Mouse (Mus musculus) cerebellum, adult 11-12 months (tissue): ENCODE measurements around the gene Ugt1a7c.

Source experiments
- DNase-seq: peaks from one replicate; pipeline ENCODE4 v3.0.0; 2022

Gene Ugt1a7c

DNA sequence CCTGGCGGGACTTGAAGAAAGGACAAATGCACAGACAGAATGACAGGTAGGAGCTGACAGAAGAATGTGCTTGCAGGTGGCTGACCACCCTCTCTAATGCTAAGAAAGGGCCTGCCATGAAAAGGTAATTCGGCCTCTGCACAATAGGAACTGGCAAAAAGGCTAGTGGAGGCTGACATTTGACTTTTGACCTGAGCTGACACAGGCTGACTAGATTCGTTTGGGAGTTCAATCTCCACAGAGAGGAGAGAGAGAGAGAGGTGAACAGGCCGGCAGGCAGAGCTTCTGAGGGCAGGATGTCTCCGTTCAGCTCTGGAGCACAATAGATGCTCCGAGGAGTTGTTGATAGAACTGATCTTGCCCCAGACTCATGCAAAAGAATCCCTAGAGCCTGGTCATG is 151.5 kb downstream of the Ugt1a7c start:
- DNase-seq: no peak

DNA sequence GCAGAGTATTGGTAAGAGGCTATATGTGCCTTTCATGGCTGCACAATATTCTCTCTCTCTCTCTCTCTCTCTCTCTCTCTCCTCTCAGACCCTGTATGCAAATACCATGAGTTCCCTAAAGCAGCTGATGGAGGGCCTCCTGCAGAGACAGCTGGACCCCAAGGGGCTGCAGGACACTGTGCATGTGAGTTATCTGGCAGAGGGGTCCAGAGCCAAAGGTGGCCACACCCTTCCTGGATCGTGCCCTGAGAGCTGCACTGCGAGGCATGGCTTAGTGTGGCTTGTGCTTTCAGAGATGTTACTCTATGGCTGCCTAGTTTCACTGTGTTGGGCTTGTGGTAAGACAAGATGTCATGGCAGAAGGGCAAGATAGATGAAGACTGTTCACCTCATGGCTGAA is 152.8 kb downstream of the Ugt1a7c start:
- no peak for DNase-seq

DNA sequence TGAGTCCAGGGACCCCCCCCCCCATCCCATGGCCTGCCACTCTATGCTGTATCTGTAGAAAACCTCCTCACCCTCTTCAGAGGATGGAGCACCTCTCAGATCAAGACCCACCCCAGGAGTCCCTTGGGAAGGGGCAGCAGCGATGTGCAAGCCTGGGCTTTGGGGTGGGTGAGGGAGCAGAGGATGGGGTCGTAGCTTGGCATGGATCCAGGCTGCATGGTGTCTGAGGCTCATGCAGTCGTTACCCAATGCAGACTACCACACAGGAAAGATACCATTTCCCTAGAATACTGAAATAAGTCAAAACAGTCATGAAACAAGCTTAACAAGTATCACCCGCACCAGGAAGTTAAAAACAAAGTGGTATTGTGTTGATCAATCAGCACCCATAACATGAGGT is 153.8 kb downstream of the Ugt1a7c start:
- DNase-seq: no peak

DNA sequence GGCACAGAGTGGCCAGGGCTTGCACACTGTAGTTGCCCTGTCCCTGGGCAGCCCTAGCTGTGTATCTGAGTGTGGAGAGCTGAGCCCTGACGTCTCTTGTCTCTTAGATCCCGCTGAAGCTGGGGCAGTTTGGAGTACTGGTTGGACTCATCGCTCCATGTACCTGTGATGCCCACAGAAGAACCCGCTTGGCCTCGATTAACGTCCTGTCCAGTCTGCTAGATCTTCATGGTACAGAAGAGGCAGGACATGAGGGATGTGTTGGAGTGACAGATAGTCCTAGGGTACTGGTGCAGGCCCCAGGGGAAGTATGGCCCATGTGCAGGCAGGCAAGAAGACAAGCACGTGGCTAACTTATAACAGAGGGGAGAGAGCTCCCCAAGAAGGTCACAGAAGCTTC is 154.7 kb downstream of the Ugt1a7c start:
- DNase-seq: no peak

DNA sequence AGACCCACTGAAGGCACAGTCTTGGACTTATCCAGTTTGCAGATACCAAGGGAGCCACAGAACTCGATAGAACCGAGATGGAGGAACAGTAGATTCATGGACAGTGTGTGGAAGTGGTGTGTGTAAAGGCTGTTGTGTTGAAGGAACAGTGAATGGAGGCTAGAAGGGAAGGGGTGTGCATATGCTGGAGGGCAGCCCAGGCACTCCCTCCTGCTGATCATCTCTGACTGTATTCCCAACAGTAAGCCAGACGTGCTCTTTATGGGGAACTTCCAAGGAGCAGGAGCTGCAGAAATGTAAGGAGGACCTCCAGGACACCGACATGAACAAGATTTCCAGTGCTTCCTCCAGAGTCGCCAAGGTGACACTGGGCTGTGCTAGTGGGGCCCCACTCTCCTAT is 155.2 kb downstream of the Ugt1a7c start:
- no peak for DNase-seq

DNA sequence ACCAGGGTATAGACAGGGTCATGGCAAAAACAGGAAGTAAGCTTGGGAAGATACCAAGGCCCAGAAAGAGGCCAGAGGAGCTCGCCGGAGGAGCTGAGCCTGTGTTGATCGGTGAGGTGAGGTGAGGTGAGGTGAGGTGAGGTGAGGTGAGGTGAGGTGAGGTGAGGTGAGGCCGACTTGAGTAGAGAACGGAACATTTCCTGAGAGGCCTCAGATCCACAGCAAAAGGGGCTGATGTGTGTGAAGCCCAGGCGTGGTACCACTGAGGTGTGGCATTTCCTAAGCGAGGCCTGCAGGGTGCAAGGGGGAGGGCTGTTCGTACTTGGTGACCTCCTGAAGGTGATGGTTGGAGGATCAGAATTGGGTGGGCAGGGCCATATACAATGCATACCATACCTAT is 158.2 kb downstream of the Ugt1a7c start:
- no peak for DNase-seq

DNA sequence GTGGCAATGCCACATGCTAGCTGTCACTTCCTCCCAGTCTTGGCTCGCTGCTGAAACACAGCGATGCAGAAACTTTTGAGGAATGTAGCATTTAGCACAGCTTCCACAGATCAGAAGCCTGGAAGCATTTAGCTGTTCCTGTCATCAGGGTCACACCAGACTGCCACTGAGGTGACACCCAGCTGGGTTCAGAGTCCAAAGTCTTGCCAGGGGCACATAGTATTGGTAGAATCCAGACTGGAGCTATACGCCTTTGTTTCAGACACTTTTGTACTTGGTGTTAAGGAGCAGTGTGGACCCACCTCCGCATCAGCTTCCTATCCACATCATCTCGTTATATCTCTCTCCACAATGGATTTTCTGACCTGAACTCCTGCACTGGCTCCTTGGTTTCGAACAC is 158.7 kb downstream of the Ugt1a7c start:
- no peak for DNase-seq

DNA sequence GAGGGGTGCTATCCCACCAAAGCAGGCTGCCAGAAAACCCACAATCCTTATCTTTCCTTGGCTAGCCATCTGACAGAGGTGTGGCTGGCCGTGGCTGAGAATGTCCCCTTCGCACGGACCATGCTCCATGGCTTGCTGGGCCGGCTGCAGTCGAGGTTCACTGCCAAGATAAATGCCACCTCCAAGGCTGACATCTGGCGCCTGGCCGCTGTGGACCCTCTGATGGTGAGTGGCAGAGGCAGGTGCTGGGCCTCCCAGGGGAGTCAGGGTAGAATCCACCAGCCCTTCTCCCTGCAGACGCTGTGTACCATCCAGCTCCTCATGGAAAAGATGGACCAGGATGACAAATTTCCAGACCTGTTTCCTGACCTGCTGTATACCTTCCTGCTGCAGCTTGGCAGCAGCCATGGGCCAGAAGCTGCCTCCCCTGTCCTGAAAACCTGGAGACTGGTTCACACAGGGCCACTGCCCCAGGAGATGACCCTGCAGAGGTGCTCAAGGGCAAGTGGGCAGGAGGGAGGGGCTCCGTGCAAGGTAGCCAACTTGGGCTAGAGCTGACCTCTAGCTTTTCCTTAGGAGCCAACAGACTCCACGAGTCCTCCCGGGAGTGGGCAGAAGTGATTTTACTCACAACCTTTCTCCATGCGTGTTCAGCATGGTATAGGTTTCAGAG is 160.1 kb downstream of the Ugt1a7c start:
- DNase-seq: no peak

DNA sequence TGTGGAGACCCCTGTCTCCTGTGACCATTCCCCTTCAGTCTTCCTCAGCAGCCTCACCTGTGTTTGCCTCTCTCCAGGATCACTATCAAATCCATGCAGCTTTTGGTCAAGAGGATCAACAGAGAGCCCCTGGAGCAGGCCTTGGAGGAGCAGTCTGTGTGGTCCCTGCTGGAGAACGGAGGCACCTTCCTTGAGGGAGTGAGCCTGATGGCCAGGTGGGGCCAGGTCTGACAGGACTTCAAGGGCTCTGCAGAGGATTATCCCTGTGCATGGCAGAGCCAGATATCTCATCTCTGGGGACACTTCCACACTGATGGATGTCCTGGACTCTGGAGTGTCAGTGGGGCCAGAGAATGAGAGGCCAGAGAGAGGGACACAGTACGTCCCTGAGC is 160.6 kb downstream of the Ugt1a7c start:
- no peak for DNase-seq

DNA sequence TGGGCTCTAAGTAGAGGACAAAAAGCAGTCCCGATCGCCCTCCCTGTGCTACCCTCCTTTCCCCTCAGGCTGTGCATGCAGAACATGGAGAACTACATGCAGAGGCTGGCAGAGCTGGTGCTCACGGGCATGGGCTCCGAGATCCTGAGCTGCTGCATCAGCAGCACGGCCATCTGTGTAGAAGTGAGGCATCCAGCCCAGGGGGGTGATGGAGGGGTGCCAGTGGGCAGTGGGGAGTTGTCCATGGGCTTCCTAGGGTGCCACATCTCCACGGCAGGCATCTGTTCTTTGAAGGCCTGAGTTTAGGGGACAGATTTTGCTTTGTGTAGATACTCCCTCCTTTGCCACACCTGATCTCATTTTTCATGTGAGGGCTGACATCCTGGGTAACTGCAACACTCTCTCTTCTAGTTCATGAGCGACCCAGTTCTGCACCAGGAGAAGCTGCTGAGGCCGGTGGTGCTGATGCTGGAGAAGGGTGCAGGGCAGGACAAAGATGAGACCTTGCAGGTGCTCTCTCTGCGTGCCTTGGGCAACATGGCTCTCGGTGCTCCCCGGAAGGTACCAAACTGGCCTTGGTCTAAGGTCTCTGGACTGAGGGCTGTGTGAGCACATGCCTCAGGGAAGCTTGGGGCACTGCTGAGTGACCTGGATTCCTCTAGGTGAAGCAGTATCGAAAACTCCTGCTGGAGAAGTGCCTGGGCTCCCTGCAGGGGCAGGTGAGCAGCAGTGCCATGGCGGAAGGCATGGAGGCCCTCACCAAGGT is 161.3 kb downstream of the Ugt1a7c start:
- peak; percentile 64 for DNase-seq

DNA sequence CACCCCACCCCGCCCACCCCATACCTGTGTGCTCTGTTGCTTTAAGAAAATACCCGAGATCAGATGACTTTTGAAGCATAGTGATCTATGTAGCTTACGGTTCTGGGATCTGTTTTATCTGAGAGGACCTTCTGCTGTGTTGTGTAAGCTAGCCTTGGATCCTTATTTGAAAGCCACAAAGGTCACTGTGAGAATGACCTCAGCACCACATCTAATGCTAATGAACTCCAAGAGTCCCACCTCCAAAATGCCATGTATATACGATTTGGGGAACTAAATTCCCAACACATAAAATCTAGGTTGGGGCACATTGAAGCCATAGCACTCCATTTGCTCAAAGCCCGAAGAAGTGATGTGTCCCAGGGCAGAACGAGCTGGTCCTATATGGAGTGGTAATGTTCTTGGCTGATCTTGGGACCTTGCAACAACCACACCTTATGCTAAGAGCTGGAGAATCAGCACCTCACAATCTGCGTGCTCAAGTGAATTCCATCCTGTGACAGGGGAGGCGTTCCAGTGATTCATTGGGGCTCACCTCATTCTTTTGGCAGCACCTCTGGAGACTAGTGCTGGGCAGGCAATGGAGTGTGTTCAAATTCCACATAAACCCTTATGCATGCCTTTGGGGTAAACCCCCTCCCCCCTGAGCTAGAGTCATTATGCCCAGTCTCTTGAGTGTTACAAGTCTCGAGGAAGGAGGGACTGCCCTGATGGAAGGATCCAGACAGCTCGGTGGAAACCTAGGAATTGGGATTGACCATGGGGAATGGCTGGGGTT is 162.2 kb downstream of the Ugt1a7c start:
- no peak for DNase-seq

DNA sequence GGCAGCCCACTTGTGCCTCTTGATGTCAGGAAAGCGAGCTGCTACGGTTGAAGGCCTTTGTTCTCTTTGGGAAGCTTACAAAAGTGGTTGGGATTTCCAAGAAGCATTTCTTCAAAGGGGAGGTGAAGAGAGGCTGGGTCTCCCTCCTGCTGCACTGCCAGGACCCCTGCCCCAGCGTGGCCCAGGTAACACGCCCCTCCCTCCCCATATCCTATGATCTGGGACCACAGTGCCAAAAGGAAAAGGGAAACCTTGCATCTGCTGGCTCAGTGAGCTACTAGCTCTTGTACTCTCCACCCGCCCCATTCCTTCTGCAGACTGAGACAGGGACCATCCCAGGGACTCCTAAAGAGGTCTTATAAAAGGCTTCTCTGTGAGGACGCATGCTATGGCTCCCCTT is 162.8 kb downstream of the Ugt1a7c start:
- DNase-seq: no peak

DNA sequence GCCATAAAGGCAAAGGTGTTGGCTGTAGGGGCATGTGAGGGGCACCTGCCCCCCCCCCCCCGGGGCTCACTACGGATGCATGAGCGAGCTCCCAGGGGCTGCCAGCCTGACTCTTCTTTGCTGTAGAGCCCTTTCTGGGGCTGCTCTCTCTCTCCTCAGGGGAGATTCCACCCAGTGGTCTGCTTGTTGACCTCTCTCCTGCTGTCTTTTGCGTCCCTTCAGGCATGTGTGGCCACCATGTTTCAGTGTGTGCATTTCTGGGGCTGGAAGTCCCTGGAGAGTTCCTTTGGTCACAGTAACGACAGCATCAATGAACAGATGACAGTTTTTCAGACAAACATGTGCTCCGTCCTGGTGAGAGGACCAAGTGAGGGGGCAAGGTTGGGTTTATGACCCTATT is 163.5 kb downstream of the Ugt1a7c start:
- DNase-seq: no peak

DNA sequence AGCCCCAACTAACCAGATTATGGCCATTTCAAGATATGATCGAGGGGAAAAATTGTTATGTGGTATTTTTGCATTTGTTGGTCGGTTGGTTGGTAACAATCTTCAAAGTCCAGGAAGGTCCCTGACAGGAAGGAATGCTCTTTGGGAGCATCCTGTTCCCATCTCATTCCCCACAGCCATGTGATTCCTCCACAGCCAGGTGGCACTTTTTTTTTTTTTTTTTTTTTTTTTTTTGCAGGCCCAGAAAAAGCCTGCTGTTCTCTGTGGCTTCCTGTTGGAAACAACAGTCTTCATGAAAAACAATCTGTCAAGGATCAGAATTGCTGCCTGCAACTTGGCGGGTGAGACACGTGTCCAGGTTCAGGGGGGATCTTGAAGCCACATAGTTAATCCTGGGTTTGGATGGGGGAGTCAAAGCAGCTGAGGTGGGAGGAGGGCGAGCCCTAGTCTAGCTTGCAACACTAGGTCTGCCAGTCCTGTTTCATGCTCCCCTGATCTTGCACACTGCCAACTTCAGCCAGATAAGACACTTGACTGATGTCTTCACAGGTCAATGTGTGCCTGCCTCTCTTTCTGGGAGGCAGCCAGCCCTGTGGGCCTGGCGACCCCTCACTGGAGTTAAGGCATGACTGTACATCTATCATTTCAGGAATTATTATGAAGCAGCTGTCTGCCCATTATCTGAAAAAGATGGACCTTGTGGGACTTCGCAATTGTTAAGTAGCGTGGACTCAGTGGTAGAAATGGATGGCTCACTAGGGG is 164.2 kb downstream of the Ugt1a7c start:
- peak; percentile 60 for DNase-seq

DNA sequence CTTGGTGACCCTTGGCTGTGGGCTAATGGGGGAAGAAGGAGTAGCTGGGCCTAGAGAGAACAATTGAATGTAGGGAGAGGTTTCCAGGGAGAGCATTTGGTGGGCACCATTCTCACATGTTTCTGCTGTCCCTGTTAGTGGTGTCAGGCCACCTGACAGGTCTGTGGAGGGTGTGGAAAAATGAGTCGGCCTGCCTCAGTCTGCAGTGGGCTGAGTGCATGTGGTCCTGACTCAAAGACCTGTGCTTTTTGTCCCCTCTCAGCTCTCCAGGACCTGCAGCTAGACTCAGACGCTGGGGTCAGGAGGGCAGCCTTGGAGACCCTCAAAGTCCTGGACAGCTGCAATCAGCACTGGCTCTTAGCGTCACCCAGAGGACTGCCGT is 164.8 kb downstream of the Ugt1a7c start:
- DNase-seq: no peak

DNA sequence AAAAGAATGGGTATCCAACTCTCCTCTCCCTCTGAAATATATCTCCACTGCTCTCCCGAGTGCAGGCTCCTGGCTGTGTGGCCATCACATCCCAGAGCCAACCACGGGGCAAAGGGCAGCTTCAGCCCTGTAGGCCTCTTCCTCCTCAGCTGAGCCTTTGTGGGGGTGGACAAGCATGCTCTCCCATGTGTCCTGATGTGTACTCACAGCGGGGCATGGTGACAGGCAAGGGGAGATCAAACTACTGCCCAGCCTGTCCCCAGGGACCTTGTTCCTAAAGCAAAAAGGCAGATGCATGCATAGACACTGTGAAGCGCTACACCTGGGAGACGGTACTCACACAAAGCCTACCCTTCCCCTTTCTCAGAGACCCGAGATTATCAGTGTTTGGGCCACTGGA is 165.3 kb downstream of the Ugt1a7c start:
- DNase-seq: peak; percentile 53

DNA sequence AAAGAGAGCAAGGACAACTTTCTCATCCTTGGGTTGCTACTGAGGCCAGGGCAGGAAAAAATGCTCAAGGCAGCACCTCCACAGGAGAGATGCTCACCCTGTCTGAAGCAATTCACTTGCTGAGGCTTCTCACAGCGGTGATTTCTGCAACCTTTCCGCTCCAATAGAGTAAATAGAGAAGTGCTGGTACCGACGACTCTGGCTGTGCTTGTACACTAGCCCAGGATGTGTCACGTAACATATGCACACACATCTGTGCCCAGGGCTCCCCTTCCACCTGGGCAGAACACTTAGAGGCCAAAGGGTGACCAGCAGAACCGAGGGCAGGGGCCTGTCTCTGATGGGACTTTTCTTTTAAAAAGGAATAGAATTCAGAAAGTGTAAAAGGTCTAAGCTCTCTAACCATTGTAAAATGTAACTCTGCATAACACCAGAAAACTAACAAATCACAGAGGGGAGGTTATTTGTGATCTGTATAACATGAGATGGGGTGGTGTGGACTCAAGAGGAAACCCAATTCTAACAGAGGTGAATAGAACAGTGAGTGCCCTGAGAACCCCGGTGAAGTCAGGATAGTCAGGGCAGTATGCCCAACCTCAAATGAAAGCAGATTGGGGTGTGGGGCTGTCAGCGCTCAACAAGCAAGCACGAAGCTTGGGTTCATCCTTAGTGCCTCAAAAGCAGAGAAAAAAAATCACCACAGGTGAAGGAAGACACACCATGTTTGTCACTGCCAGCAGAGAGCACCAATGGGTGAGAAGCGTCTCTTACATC is 165.9 kb downstream of the Ugt1a7c start:
- no peak for DNase-seq

DNA sequence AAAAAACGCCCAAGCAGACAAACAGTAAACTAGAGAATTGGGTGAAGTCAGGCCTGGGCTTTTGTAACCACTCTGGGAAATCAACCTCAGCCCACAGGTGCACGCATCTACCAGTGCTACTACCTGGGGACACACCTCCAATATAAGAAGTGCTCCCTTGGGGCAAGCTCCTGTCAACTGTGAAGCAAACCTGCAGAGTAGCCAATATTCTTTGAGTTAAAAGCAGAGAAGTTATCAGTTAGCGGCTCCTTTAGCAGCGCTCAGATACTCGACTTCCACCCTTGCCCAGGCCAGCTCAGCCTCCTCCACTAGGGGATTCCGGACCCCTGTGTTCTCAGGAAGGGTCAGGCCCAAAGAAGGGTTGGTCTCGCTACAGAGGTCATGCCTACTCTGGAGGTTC is 166.8 kb downstream of the Ugt1a7c start:
- DNase-seq: no peak

DNA sequence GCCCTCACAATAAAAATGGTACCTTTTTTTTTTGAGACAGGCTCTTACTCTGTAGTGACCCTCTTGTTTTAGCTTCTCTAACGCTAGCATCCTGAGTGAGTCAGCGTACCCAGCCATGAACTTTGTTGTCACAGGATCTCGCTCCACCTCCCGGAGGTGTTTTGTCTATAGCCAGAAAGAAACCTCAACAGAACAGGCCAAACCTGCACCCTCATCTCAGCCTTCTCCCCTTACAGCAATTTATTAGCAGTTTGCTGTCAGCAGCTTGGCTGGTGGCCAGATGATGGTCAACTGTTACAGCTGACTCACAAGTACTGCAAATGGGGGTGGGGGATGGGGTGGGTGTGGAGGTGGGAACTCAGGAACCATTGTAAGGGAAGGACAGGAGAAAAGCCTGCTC is 167.4 kb downstream of the Ugt1a7c start:
- no peak for DNase-seq

DNA sequence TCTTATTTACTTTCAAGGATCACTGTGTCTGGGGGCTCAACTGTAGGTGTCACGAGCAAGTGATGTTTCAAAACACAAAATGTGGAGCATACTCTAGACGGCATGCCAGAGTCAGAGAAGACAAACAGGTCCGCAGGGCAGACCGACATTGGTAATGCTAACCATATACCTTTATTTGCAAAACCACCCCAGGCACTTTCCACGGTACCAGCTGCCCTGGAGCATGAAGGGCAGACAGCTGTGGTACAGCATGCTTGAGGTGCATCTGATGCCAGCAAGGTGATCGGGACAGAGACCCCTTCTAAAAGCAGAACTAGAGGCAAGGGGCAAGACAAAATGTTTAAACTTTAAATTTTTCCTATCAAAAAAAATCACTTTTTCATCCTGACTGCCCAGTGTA is 168.1 kb downstream of the Ugt1a7c start:
- DNase-seq: no peak

DNA sequence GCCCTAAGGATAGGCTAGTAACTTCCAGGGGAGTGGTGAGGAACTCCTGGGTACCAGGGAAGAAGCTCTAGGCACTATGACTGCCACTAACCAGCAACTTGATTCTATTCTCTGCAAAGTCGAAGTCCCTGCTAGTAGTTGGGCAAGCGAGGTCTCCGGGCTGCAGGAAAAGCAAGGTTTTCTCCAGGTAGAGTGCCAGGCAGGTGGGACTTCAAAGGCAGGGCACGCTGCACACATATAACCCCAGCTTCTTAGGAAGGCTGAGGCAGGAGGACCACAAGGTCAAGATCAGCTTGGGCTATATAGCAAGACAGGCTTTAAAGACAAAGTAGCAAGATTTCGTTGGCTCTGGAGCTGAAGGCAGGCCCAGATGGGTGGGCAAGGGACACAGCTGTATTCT is 168.9 kb downstream of the Ugt1a7c start:
- DNase-seq: no peak

DNA sequence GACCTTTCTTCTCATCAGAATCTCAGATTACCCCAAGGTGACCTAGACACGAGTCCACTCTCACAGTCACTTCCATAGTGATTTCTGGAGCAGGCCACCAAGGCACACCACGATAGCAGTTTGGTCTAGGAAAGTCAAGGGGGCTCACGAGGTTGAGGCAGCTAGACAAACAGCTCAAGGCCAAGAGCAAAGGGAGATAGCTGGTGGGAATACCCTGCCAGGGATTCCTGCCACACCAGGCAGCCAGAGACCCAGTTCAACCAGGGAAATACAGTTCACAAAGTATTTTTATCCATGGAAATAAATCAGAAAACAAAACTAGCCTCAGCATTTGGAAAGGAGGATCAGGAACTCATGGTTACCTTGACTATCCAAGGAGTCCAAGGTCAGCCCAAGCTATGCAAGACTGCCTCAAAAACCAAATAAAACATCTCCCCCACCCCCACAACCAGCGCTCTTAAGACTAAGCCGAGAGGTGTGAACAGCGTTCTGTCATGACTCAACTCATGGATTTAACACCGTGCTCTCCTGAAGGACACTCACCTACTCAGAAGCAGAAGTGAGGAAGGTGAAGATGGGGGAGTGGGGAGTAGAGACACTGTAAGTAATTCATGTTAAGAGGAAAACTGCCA is 169.5 kb downstream of the Ugt1a7c start:
- DNase-seq: no peak
